Mouse (Mus musculus) heart, postnatal 10 days (tissue): ENCODE results near the gene Vdac2. TPM values are rescaled to one million over a fixed set of nuclear protein-coding genes. Genes with fewer than 3 reads are reported as not detected.

ENCODE experiments used
- DNase-seq, 2 experiments: peaks; one replicate each; pipeline ENCODE4 v3.0.0; 2021
- intact Hi-C: fragments of 180-260 bp; cut with DNase I; formaldehyde crosslinking; loops from one replicate; pipeline ENCODE4 v1.15.1; 2025
- total RNA-seq, 2 experiments: library from RNA; stranded (reverse); gene quantifications; 2 replicates each; pipeline ENCODE4 v1.2.3; 2021

The Vdac2 gene
- total RNA-seq, result 100 to 1,000 TPM; 544 to 567 TPM

DNA sequence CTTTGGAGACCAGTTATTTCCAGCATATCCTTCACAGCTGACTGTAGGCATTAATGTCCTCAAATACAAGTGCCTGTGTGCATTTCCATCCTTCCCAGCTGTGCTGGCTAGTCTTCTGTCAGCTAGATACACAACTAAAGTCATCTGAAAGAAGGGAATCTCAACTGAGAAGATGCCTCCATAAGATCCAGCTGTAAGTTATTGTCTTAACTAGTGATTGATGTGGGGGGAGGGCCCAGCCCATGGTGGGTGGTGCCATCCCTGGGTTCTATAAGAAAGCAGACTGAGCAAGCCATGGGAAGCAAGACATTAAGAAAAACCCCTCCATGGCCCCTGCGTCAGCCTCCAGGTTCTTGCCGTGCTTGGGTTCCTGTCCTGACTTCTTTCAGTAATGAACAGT is at the start of gene Vdac2:
Gene Vdac2 (plus strand): TSS at position 301 of the 400 bp plus-strand sequence.
- intact Hi-C loops, result loop anchor here (10.0 kb wide), 1 partner anchor 320 kb away; no protein-coding TSS in a partner anchor
- no peak for DNase-seq

- intact Hi-C loops, result no loop called here
- no peak for DNase-seq
These were observed 48.8 kb upstream of the Vdac2 start for GRCm38 (mm10) chr14:21776201-21776600.

DNA sequence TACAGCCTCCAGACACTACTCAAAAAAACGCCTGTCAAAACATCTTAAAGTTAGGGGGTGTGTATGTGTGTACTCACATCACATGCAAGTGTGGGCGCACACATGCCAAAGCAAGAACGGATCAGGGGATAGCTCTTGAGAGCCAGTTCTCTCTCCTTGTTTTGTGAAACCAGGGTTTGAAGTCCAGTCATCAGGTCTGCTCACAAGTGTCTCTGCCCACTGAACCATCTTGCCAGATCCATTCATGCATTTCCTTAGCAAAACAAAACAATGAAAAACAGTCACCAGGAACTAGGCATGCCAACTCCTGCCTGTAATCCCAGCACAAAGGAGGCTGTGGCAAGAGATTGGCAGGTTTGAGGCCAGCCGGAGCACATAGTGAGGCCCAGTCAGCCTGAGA is 38.5 kb upstream of the Vdac2 start:
- intact Hi-C loops, result no loop called here

DNA sequence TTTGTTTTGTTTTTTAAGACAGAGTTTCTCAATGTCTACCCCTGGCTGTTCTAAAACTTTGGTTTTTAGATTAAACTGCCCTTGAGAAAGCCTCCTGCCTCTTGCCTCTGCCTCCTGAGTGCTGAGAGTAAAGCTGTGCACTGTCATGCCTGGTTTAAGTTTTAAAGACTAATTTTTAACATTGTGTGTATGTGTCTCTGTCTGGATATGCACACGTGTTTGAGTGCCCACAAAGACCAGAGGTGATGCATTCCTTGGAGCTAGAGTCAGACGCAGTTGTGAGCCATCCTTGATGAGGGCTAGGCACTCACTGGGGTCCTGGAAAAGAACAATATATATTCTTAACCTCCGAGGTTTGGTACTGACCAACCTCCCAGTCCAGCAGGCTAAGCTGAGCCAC is 37.7 kb upstream of the Vdac2 start:
- no peak for DNase-seq
- intact Hi-C loops, result no loop called here

More for the DNA sequence above, 38.5 kb upstream of the Vdac2 start:
- no peak for DNase-seq

- intact Hi-C loops, result no loop called here
- no peak for DNase-seq
These were observed 36.9 kb upstream of the Vdac2 start for GRCm38 (mm10) chr14:21788121-21788520.

DNA sequence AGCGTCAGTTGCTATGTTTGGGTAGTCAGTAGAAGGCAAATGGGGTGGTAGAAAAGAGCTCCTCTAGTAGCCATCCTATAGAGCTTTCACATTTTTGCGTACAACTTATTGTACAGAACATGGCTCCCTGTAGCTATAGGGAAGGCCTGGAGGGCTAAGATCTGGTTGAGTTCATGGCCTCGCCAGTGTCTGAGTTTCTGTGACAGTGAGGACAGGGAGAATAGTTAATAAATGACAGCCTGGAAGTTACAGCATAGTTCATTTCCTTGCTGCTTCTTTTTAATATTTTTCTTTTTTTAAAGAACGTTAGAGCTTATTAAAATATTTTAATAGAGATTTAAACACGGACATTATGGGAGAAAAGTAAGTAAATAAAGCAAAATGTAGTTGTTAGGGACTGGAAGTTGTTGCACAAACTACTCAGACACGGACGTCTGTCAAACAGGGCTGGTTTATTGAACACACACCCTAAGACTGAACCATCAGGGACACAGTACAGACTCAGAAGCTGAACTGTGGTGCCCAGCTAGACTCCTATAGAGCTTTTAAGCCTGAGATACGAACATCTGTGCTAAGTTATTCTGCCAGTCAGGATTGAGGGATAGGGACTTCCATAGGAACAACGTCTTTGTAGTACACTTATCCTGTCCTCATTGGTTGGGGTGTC is 34.3 kb upstream of the Vdac2 start:
- DNase-seq, result no peak
- intact Hi-C loops, result no loop called here

DNA sequence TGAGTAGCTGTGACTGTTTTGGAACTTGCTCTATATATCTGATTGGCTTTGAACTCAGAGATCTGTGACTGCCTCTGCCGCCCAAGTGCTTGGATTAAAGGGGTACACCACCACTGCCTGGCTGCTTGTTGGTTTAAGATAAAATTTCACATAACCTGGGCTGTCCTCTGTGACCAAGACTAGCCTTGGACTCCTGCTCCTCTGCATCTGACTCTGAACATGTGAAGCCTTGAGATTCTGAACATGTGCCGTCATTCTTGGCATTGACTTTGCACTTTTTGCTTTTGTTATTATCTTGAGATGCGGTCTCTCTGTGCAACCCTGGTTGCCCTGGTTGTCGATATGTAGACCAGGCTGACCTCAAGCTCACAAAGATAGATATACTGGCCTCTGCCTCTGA is 33.3 kb upstream of the Vdac2 start:
- intact Hi-C loops, result no loop called here
- DNase-seq, result no peak

- intact Hi-C loops, result no loop called here
- no peak for DNase-seq
These were observed 32.8 kb upstream of the Vdac2 start for GRCm38 (mm10) chr14:21792250-21792649.

DNA sequence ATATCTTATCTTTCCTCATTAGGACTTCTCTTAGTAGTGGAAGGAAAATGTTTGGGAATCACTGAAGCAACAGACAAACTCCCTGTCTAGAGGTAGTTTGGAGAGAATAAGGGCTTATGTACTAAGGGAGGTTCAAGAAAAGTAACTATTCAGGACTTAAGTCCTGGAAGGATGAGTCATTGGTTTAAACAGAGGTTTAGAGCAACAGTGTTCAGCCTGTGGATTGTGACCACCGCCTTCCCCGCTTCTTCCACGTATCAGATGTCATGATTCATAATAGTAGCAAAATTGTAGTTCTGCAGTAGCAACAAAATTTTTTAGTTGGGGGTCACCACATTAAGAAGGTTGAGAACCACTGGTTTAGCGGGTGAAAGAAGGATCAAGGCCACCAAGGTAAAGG is 24.4 kb upstream of the Vdac2 start:
- DNase-seq, result no peak
- intact Hi-C loops, result no loop called here

DNA sequence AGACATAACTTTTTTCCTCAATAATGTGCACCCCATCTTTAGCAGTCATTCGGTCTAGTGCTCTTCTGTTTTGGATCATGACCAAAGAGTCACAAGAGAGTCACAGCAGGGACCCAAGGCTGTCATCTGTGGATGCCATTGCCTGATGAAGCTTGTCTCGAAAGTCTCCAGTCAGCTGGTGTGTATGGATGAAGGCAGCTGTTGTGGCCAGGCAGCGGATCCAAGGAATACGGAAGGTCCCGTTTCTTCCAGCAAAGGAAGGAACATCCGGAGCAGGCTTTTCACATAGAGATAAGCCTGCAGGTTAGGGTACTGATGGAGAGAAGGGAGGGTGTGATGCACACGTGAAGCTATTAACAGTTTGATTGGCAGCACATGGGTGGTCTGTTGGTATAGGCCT is 23.4 kb upstream of the Vdac2 start:
- intact Hi-C loops, result no loop called here
- no peak for DNase-seq

- no peak for DNase-seq
- intact Hi-C loops, result no loop called here
These were observed 22.4 kb upstream of the Vdac2 start for GRCm38 (mm10) chr14:21802543-21803206.

DNA sequence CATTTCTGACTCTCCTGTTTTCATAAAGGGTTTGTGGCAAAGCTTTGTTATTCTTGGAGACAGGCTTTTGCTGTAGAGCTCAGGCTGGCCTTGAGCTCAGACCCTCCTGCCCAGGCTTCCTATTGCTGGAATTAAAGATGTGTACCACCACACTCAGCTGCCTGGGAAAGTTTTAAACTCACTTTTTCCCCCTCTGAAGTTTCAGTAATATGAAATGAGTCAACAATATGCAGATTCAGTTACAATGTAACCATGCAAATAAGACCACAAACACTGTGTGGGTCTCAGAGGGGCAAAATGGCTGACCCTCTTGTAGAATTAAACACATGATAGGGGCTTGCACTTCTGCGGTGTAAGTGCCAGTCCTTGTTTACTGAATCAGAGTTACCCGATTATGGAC is 18.8 kb upstream of the Vdac2 start:
- intact Hi-C loops, result no loop called here
- no peak for DNase-seq

- intact Hi-C loops, result no loop called here
- DNase-seq, result no peak
These were observed 18.3 kb upstream of the Vdac2 start for GRCm38 (mm10) chr14:21806631-21807160.

DNA sequence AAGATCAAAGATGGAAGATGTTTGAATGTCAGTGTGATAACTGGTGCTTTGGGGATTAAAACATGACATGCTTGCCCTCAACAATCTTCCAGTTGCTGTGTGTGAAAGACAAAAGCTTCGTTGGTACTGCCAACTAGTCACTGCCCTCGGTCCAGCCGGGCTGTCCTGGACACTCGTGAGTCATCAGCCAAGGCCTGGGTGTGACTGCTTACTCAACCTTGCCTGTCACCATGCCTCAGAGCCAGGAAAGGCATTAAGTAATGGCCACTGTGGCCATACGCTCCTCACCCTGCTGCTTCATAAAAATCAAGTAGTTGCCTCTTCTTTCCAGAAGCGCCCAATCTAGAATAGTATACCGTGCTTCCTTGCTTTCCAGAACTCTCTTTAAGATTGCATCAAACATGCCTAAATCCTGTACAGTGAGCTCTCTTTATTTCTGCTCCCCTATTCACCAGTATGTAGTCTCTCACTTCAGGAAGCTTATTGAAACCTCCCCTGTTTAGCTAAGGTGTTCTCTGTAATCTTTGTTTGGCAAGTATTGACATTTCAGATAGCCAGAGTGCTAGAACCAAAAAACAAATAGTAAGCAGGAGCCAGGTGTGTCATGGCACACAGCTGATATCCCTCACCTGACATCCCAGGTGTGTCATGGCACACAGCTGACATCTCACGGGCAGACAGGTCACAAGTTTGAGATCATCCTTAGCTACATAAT is 16.7 kb upstream of the Vdac2 start:
- intact Hi-C loops, result no loop called here
- DNase-seq, result no peak

- no peak for DNase-seq
- intact Hi-C loops, result no loop called here
These were observed 15.6 kb upstream of the Vdac2 start for GRCm38 (mm10) chr14:21809418-21809817.

DNA sequence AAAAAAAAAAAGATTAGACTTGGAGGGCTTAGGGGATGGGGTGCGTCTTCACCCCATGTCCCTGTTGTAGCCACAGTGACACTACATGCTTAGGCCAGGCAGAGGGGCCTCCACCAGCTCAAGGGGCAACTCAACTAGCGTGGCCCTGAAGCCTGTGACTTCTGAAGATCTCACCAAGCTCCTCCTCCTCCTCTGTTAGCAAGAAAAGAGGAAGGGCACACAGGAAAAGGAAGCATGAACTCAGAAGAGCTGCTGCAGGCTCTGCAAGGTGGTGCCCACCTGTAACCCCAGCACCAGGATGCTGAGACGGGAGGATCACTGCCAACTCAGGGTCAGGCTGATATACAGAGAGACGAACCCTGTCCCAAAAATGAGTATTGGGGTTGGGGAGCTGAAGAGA is 13.7 kb upstream of the Vdac2 start:
- no peak for DNase-seq
- intact Hi-C loops, result loop anchor here (5.0 kb wide), 1 partner anchor 59 kb away; the partner anchor contains the start of genes Dusp13 and Samd8

GRCm38 (mm10) chr14:21811744-21812393 is 13.2 kb upstream of the Vdac2 start:
- intact Hi-C loops, result loop anchor here (1.0 to 5.0 kb wide), 2 partner anchors 36 to 60 kb away; partner anchors contain the start of genes Comtd1, Dusp13 and Samd8
- peak; percentile 48 to 57 for DNase-seq

GRCm38 (mm10) chr14:21812590-21813162 is 12.4 kb upstream of the Vdac2 start:
- intact Hi-C loops, result loop anchor here (1.0 to 5.0 kb wide), 2 partner anchors 36 to 60 kb away; partner anchors contain the start of genes Comtd1, Dusp13 and Samd8

GRCm38 (mm10) chr14:21813216-21813615 is 11.8 kb upstream of the Vdac2 start:
- DNase-seq, result no peak
- intact Hi-C loops, result loop anchor here (5.0 kb wide), 1 partner anchor 61 kb away; the partner anchor contains the start of genes Dusp13 and Samd8

More at GRCm38 (mm10) chr14:21812590-21813162, 12.4 kb upstream of the Vdac2 start:
- peak; percentile 74 to 82 for DNase-seq

DNA sequence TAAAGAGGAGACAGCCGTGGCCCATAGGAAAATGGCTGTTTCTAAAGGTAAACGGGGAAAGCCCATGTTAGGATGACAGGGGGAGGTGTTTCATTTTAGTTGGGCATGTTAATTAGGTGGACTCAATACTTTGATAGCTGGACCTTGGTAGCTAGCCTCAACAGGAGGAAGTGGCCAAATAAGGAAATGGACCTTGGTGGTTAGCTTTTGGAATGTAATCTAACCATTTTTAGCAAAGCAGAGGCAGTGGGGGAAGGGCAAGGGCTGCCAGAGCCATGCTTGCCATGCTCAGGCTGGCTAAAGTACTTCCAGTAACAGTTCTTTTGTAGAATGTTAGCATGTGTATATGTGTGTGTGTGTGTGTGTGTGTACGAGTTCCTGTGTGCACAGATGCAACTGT is 11.2 kb upstream of the Vdac2 start:
- intact Hi-C loops, result loop anchor here (5.0 kb wide), 1 partner anchor 62 kb away; the partner anchor contains the start of genes Dusp13 and Samd8
- DNase-seq, result no peak
